Mouse (Mus musculus) stomach, embryonic 16.5 days (tissue): Measurements from ENCODE around the gene Cgnl1. TPM values are rescaled to one million over a fixed set of nuclear protein-coding genes. Genes with fewer than 3 reads are reported as not detected.

Experiments used
- ATAC-seq: fragments of 200-750 bp; cut with Nextera tagmentation; 2 replicates; pipeline ENCODE4 v1.8.0; 2017; ENCODE audit warnings: moderate number of reproducible peaks, moderate TSS enrichment; ENCODE audit not compliant: insufficient read depth, low FRiP score
- H3K27ac ChIP-seq: fragments of 300-500 bp; sonication (generic); 2 replicates; pipeline ENCODE4 v1.5.1; 2014; ENCODE audit warnings: low read length
- H3K27me3 ChIP-seq: fragments of 300-500 bp; sonication (generic); 2 replicates; pipeline ENCODE4 v1.6.1; 2014; ENCODE audit warnings: low read length, control low read depth, mixed read lengths; ENCODE audit not compliant: control insufficient read depth, insufficient read depth
- H3K36me3 ChIP-seq: fragments of 300-500 bp; sonication (generic); 2 replicates; pipeline ENCODE4 v1.6.1; 2014; ENCODE audit warnings: low read length; ENCODE audit not compliant: control insufficient read depth, insufficient read depth
- H3K4me1 ChIP-seq: fragments of 300-500 bp; sonication (generic); 2 replicates; pipeline ENCODE4 v1.6.1; 2014; ENCODE audit warnings: low read length, control low read depth, mixed read lengths; ENCODE audit not compliant: control insufficient read depth, insufficient read depth
- H3K4me2 ChIP-seq: fragments of 300-500 bp; sonication (generic); 2 replicates; pipeline ENCODE4 v1.6.1; 2014; ENCODE audit warnings: low read depth, low read length, mixed read lengths
- H3K4me3 ChIP-seq: fragments of 300-500 bp; sonication (generic); replicated peaks from 2 replicates; pipeline ENCODE4 v1.5.1; 2014; ENCODE audit warnings: mild to moderate bottlenecking, low read length
- H3K9ac ChIP-seq: fragments of 300-500 bp; sonication (generic); 2 replicates; pipeline ENCODE4 v1.6.1; 2014; ENCODE audit warnings: low read length
- H3K9me3 ChIP-seq: fragments of 300-500 bp; sonication (generic); replicated peaks from 2 replicates; pipeline ENCODE4 v1.6.1; 2016; ENCODE audit warnings: low read length, control low read depth; ENCODE audit not compliant: control insufficient read depth
- WGBS: fragments of 180-500 bp; shearing (Covaris S2); extraction: QIAGEN DNeasy Blood & Tissue Kit; methylation state at CpG from one replicate; pipeline ENCODE4 v1.1.7; 2014; 5-methylcytosine and 5-hydroxymethylcytosine counted together
- polyA plus RNA-seq: library from polyadenylated mRNA; unstranded; fragments of >200 nt; fragmentation: Nextera tagmentation; extraction: Ambion mirVana; gene quantifications from 2 replicates; pipeline ENCODE4 v1.2.1, GENCODE M21; 2015

The Cgnl1 gene
- polyA plus RNA-seq, 1 experiment from 2014 or later: 9.4 TPM

DNA sequence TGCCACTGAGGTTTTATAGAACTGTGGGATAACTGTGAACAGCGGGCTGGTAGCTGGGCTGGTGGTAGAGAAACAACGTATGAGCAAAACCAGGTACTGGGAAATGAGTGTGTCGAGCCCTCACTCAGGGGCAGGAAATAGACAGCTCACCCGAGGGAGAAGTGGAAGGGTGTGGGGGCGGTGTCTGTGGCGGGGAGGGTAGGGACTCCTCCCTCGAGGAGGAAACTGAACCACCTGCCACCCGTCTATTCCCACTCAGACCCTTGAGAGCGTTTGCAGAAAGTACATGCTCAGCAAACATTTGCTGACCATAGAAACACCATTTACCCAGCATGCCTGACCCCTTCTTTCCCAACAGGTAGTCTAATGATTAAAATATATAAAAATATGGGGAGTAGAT lies 2.2 kb upstream of the Cgnl1 start:
- 62% methylated on average over 9 of the region's 9 CpGs for WGBS
- no peak for ATAC-seq
- Histone ChIP-seq H3K27ac (no peak overlapping the region), H3K4me3 (no peak overlapping the region), H3K4me1 (peaks cover 16% of the 10 kb centered on the region), H3K9me3 (no peaks in the 10 kb centered on the region), H3K27me3 (no peaks in the 10 kb centered on the region), H3K4me2 (no peak overlapping the region), H3K9ac (no peak overlapping the region), H3K36me3 (no peaks in the 10 kb centered on the region)

DNA sequence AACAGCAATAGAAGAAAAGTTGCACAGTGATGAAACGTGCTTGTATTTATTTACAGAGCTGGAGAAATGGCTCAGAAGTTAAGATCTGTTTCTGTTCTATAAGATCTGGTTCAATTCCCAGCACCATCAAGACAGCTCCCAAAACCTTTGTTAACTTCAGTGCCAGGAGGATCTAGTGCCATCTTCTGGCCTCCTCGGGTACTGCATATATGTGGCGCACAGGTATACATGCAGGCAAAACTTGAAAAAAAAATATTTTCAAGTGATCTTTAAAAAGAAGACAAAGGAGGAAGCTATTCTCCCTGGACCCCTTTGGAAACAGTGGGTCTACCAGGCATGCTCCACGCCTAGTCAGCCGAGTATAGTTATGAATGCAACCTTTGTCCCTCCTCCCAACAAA lies 936 bp upstream of the Cgnl1 start:
- no peaks in the 10 kb centered on the region for H3K27me3 ChIP-seq
- no peak overlapping the region for H3K27ac ChIP-seq
- H3K9me3 ChIP-seq: no peaks in the 10 kb centered on the region
- no peak overlapping the region for H3K4me3 ChIP-seq
- ATAC-seq: no peak
- H3K36me3 ChIP-seq: no peaks in the 10 kb centered on the region
- no peak overlapping the region for H3K9ac ChIP-seq
- H3K4me1 ChIP-seq: peaks cover 16% of the 10 kb centered on the region
- H3K4me2 ChIP-seq: no peak overlapping the region
- 71% methylated on average over 5 of the region's 5 CpGs for WGBS

DNA sequence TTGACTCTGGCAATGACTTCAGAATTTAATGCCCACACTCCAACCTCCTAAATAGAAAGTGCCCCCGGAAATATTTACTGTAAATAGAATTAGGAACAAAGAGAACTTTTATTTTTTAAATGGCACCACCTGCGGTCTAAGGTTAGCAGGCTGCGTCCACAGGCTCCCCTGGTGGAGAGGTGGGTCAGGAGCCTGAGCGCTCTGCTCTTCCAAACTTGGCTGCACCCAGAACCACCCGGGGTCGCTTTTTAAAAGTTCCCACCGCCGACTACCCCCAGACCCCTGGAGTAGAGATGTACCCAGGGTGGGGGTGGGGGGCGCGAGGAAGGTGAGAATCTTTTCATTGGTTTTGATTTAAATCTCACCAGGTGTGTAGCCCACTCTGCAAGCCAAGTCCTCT lies 918 bp downstream of the Cgnl1 start:
- no peak for ATAC-seq
- 4% methylated on average over 10 of the region's 10 CpGs for WGBS
- Histone ChIP-seq H3K27ac (no peak overlapping the region), H3K9ac (peak overlapping the region; percentile 82), H3K4me1 (peaks cover 16% of the 10 kb centered on the region), H3K9me3 (no peaks in the 10 kb centered on the region), H3K4me3 (peak overlapping the region; percentile 76), H3K27me3 (no peaks in the 10 kb centered on the region), H3K36me3 (no peaks in the 10 kb centered on the region), H3K4me2 (peak overlapping the region; percentile 89)

DNA sequence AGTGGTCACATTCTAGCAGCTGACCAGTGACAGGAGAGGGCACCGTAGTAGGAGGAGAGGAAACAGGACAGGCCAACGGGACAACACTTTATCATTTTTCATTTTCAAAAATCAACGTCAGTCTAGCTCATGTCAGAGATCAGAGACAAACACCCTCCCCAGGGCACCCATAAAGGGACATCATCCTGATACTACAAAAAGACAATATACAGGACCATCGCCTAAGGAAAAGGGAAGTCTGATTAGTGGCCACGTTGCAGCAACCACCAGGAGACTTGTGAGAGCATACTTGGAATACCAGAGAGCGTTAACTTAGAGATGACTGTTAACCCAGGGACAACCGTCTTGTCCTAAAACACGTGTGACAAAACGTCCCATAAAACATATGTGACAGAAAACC lies 1.7 kb downstream of the Cgnl1 start:
- H3K4me1 ChIP-seq: peaks cover 16% of the 10 kb centered on the region
- H3K9ac ChIP-seq: peak overlapping the region; percentile 82
- no peaks in the 10 kb centered on the region for H3K9me3 ChIP-seq
- ATAC-seq: no peak
- WGBS: 36% methylated on average over 9 of the region's 9 CpGs
- H3K4me2 ChIP-seq: peak overlapping the region; percentile 89
- H3K27ac ChIP-seq: no peak overlapping the region
- H3K4me3 ChIP-seq: peak overlapping the region; percentile 76
- no peaks in the 10 kb centered on the region for H3K36me3 ChIP-seq
- H3K27me3 ChIP-seq: no peaks in the 10 kb centered on the region

DNA sequence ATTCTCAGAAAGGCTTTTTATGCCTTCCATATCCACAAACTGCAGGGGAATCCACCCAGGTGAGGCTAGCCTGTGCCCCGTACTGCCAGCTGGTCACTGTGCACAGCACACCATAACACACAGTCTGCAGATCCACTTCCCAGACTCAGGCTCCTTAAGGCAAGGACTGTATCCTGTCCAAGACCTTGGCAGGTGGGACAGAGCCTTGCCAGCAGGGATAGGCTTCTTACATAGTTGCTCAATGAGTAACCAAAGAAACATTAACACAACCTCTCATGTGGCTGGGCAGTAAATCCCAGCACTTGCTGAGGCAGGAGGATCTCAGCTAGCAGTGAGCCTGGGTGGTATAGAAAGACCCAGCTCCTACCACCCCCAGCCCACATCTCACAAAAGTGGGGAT lies 3.3 kb downstream of the Cgnl1 start:
- no peak overlapping the region for H3K4me2 ChIP-seq
- no peaks in the 10 kb centered on the region for H3K36me3 ChIP-seq
- no peaks in the 10 kb centered on the region for H3K9me3 ChIP-seq
- no peak overlapping the region for H3K9ac ChIP-seq
- WGBS: 93% methylated on average over 1 of the region's 1 CpGs
- H3K27ac ChIP-seq: no peak overlapping the region
- H3K4me1 ChIP-seq: peaks cover 16% of the 10 kb centered on the region
- H3K4me3 ChIP-seq: no peak overlapping the region
- ATAC-seq: no peak
- H3K27me3 ChIP-seq: no peaks in the 10 kb centered on the region

DNA sequence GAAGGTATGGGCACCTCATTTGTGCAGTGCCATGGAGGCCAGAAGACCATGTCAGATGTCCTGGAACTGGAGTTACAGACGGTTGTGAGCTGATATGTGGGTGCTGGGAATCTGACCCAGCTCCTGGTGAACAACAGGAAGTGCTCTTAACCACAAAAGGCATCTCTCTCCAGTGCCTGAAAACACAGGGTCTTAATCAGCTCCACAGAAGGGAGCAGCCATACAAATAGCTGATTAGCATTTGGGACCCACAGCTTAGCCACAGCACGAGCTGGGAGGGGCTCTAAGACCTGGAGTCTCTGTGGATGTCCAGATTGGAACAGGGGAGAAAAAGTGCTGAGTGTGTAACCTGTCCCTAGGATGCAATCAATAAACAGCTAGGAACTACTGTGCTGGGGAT lies 4.5 kb downstream of the Cgnl1 start:
- Histone ChIP-seq H3K36me3 (no peaks in the 10 kb centered on the region), H3K9ac (no peak overlapping the region), H3K27me3 (no peaks in the 10 kb centered on the region), H3K4me1 (peaks cover 16% of the 10 kb centered on the region), H3K9me3 (0 out of 2 replicates have a peak, but pooled peaks cover 2% of the 10 kb centered on the region), H3K4me2 (no peak overlapping the region), H3K4me3 (no peak overlapping the region), H3K27ac (no peak overlapping the region)
- ATAC-seq: no peak
- 69% methylated on average over 2 of the region's 2 CpGs for WGBS

DNA sequence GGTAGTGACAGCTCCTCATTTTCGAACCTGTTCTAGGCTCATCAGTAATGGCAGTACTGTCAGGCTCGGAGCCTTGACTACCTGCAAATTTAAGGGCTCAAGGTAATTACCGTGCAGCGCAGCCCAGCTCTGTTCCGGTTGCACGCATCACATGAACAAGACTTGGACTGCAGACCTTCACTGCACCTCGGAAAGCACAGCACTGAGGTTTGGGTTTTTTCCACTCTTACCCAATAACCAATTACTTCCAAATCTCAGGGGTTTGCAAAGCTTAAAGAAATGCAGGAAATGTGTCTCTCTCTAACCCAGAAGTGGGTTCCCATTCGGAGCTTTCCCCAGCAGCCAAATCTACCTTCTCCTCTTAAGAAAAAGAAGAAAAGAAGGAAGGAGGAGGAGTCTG lies 5.1 kb downstream of the Cgnl1 start:
- Histone ChIP-seq H3K9me3 (0 out of 2 replicates have a peak, but pooled peaks cover 6% of the 10 kb centered on the region), H3K27ac (no peak overlapping the region), H3K4me1 (peaks cover 16% of the 10 kb centered on the region), H3K36me3 (no peaks in the 10 kb centered on the region), H3K9ac (no peak overlapping the region), H3K4me2 (no peak overlapping the region), H3K27me3 (no peaks in the 10 kb centered on the region), H3K4me3 (no peak overlapping the region)
- WGBS: 77% methylated on average over 8 of the region's 8 CpGs
- ATAC-seq: no peak

DNA sequence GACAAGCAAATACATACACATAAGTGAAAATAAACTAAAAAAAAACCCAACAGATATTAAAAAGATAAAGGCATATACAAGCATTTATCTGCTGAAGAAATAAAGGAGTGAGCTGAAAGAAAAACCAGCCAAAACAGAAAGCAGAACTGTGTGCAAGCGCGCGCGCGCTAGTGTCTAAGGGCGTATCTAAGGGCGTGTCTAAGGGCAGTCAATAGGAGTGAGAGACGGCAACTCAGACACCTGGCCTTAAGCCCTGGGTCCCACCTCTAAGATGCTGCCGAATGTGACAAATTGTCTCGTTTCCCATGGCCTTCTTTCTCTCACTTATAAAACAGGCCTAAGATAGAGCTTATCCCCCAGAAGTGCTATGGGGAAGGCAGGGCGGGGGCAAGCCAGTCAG lies 6.9 kb downstream of the Cgnl1 start:
- no peak for ATAC-seq
- 55% methylated on average over 11 of the region's 11 CpGs for WGBS
- no peak overlapping the region for H3K4me3 ChIP-seq
- 0 out of 2 replicates have a peak, but pooled peaks cover 6% of the 10 kb centered on the region for H3K9me3 ChIP-seq
- H3K27me3 ChIP-seq: no peaks in the 10 kb centered on the region
- no peak overlapping the region for H3K4me2 ChIP-seq
- H3K36me3 ChIP-seq: no peaks in the 10 kb centered on the region
- no peak overlapping the region for H3K27ac ChIP-seq
- no peak overlapping the region for H3K9ac ChIP-seq
- peaks cover 16% of the 10 kb centered on the region for H3K4me1 ChIP-seq

DNA sequence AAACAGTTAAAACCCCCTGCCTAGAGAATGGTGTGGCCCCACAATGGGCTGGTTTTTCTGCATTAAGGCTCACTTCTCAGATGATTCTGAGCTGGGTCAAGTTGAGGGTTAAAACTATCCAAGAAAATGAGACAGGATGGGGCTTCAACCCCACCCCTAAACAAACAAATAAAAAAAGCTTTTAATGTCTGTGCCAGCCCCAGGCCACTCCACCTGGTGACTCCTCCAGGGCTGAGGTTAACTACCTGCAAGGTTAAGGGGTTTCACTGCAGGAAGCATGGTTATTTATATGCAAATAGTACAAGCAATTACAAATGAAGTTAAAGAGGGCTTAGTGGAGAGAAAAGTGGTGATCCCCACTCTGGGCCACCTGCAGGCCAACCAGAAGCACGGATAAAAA lies 8.1 kb downstream of the Cgnl1 start:
- 0 out of 2 replicates have a peak, but pooled peaks cover 6% of the 10 kb centered on the region for H3K9me3 ChIP-seq
- H3K9ac ChIP-seq: no peak overlapping the region
- ATAC-seq: no peak
- H3K4me1 ChIP-seq: peaks cover 15% of the 10 kb centered on the region
- no peak overlapping the region for H3K4me3 ChIP-seq
- H3K36me3 ChIP-seq: no peaks in the 10 kb centered on the region
- no peaks in the 10 kb centered on the region for H3K27me3 ChIP-seq
- H3K27ac ChIP-seq: no peak overlapping the region
- WGBS: 15% methylated on average over 1 of the region's 1 CpGs
- H3K4me2 ChIP-seq: no peak overlapping the region

DNA sequence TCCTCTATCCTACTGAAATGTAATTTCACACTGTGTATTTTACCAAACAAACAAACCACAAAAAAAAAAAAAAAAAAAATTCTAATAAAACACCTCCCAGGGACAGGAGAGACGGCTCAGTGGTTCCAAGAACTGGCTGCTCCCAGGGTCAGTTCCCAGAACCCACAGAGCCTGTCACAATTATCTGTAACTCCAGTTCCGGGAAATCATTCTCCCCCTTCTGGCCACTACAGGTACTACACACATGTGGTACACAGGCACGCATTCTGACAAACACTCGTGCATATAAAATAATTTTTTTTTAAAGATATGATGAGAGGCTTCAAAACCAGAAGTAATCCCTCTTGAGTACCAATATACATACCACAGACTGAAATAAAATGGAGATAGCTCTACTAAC lies 9.7 kb downstream of the Cgnl1 start:
- ATAC-seq: no peak
- Histone ChIP-seq H3K9ac (no peak overlapping the region), H3K4me1 (peaks cover 20% of the 10 kb centered on the region), H3K9me3 (0 out of 2 replicates have a peak, but pooled peaks cover 6% of the 10 kb centered on the region), H3K36me3 (no peaks in the 10 kb centered on the region), H3K27me3 (no peaks in the 10 kb centered on the region), H3K27ac (no peak overlapping the region), H3K4me3 (no peak overlapping the region), H3K4me2 (no peak overlapping the region)
- 90% methylated on average over 4 of the region's 4 CpGs for WGBS
